Mouse (Mus musculus): ENCODE data around the gene Adamtsl1. TPM values are rescaled to one million over a fixed set of nuclear protein-coding genes. Genes with fewer than 3 reads are reported as not detected.

The Adamtsl1 gene
- polyA plus RNA-seq, 1 experiment, result 6.3 TPM

- DNase-seq (ENCODE audit: low read depth), result no peak
- no peak for TF ChIP-seq CTCF (IDR thresholded peaks at IDR 0.05; ENCODE audit: borderline replicate concordance, extremely low read depth, insufficient read depth, insufficient read length)
- no peak for TF ChIP-seq POLR2A (IDR thresholded peaks at IDR 0.05; ENCODE audit: borderline replicate concordance, extremely low read depth, insufficient read depth, insufficient read length, poor library complexity, severe bottlenecking)
Measured at GRCm38 (mm10) chr4:86126636-86127035, 612.7 kb downstream of the Adamtsl1 start.

- TF ChIP-seq POLR2A (IDR thresholded peaks at IDR 0.05; ENCODE audit: borderline replicate concordance, extremely low read depth, insufficient read depth, insufficient read length, poor library complexity, severe bottlenecking) (no peak), CTCF (IDR thresholded peaks at IDR 0.05; ENCODE audit: borderline replicate concordance, extremely low read depth, insufficient read depth, insufficient read length) (no peak)
- no peak for DNase-seq (ENCODE audit: low read depth)
Measured at GRCm38 (mm10) chr4:86158551-86158950, 644.6 kb downstream of the Adamtsl1 start.

- TF ChIP-seq CTCF (IDR thresholded peaks at IDR 0.05; ENCODE audit: borderline replicate concordance, extremely low read depth, insufficient read depth, insufficient read length) (no peak), POLR2A (IDR thresholded peaks at IDR 0.05; ENCODE audit: borderline replicate concordance, extremely low read depth, insufficient read depth, insufficient read length, poor library complexity, severe bottlenecking) (no peak)
- no peak for DNase-seq (ENCODE audit: low read depth)
Measured at GRCm38 (mm10) chr4:86159362-86159761, 645.4 kb downstream of the Adamtsl1 start.

GRCm38 (mm10) chr4:86170763-86171162, 656.8 kb downstream of the Adamtsl1 start:
- TF ChIP-seq POLR2A (IDR thresholded peaks at IDR 0.05; ENCODE audit: borderline replicate concordance, extremely low read depth, insufficient read depth, insufficient read length, poor library complexity, severe bottlenecking), result no peak
- no peak for TF ChIP-seq CTCF (IDR thresholded peaks at IDR 0.05; ENCODE audit: borderline replicate concordance, extremely low read depth, insufficient read depth, insufficient read length)
- DNase-seq (ENCODE audit: low read depth), result peak; percentile 64

GRCm38 (mm10) chr4:86171461-86171860, 657.5 kb downstream of the Adamtsl1 start:
- DNase-seq (ENCODE audit: low read depth), result peak; percentile 7
- TF ChIP-seq POLR2A (IDR thresholded peaks at IDR 0.05; ENCODE audit: borderline replicate concordance, extremely low read depth, insufficient read depth, insufficient read length, poor library complexity, severe bottlenecking), result no peak
- TF ChIP-seq CTCF (IDR thresholded peaks at IDR 0.05; ENCODE audit: borderline replicate concordance, extremely low read depth, insufficient read depth, insufficient read length), result no peak

- TF ChIP-seq POLR2A (IDR thresholded peaks at IDR 0.05; ENCODE audit: borderline replicate concordance, extremely low read depth, insufficient read depth, insufficient read length, poor library complexity, severe bottlenecking) (no peak), CTCF (IDR thresholded peaks at IDR 0.05; ENCODE audit: borderline replicate concordance, extremely low read depth, insufficient read depth, insufficient read length) (no peak)
- DNase-seq (ENCODE audit: low read depth), result no peak
Measured at GRCm38 (mm10) chr4:86177471-86177870, 663.5 kb downstream of the Adamtsl1 start.

GRCm38 (mm10) chr4:86178116-86178515, 664.1 kb downstream of the Adamtsl1 start:
- DNase-seq (ENCODE audit: low read depth), result peak; percentile 18
- no peak for TF ChIP-seq CTCF (IDR thresholded peaks at IDR 0.05; ENCODE audit: borderline replicate concordance, extremely low read depth, insufficient read depth, insufficient read length)
- no peak for TF ChIP-seq POLR2A (IDR thresholded peaks at IDR 0.05; ENCODE audit: borderline replicate concordance, extremely low read depth, insufficient read depth, insufficient read length, poor library complexity, severe bottlenecking)

- peak; percentile 77 for DNase-seq (ENCODE audit: low read depth)
- TF ChIP-seq CTCF (IDR thresholded peaks at IDR 0.05; ENCODE audit: borderline replicate concordance, extremely low read depth, insufficient read depth, insufficient read length) (no peak), POLR2A (IDR thresholded peaks at IDR 0.05; ENCODE audit: borderline replicate concordance, extremely low read depth, insufficient read depth, insufficient read length, poor library complexity, severe bottlenecking) (no peak)
Measured at GRCm38 (mm10) chr4:86183701-86184173, 669.8 kb downstream of the Adamtsl1 start.

GRCm38 (mm10) chr4:86189853-86190252, 675.9 kb downstream of the Adamtsl1 start:
- peak; percentile 88 for DNase-seq (ENCODE audit: low read depth)
- TF ChIP-seq CTCF (IDR thresholded peaks at IDR 0.05; ENCODE audit: borderline replicate concordance, extremely low read depth, insufficient read depth, insufficient read length), result no peak

- no peak for TF ChIP-seq CTCF (IDR thresholded peaks at IDR 0.05; ENCODE audit: borderline replicate concordance, extremely low read depth, insufficient read depth, insufficient read length)
- DNase-seq (ENCODE audit: low read depth), result no peak
Measured at GRCm38 (mm10) chr4:86191195-86191594, 677.2 kb downstream of the Adamtsl1 start.

- TF ChIP-seq POLR2A (IDR thresholded peaks at IDR 0.05; ENCODE audit: borderline replicate concordance, extremely low read depth, insufficient read depth, insufficient read length, poor library complexity, severe bottlenecking) (no peak), CTCF (IDR thresholded peaks at IDR 0.05; ENCODE audit: borderline replicate concordance, extremely low read depth, insufficient read depth, insufficient read length) (no peak)
- DNase-seq (ENCODE audit: low read depth), result no peak
Measured at GRCm38 (mm10) chr4:86201766-86202165, 687.8 kb downstream of the Adamtsl1 start.

GRCm38 (mm10) chr4:86203288-86203687, 689.3 kb downstream of the Adamtsl1 start:
- TF ChIP-seq CTCF (IDR thresholded peaks at IDR 0.05; ENCODE audit: borderline replicate concordance, extremely low read depth, insufficient read depth, insufficient read length), result no peak
- no peak for TF ChIP-seq POLR2A (IDR thresholded peaks at IDR 0.05; ENCODE audit: borderline replicate concordance, extremely low read depth, insufficient read depth, insufficient read length, poor library complexity, severe bottlenecking)
- no peak for DNase-seq (ENCODE audit: low read depth)

- no peak for TF ChIP-seq CTCF (IDR thresholded peaks at IDR 0.05; ENCODE audit: borderline replicate concordance, extremely low read depth, insufficient read depth, insufficient read length)
- no peak for DNase-seq (ENCODE audit: low read depth)
Measured at GRCm38 (mm10) chr4:86224875-86225274, 710.9 kb downstream of the Adamtsl1 start.

Measured in brain, embryonic 14.5 days (tissue).